Mouse (Mus musculus) heart, adult 10 weeks (tissue): ENCODE measurements around the gene Krtap6-5. TPM values are rescaled to one million over a fixed set of nuclear protein-coding genes. Genes with fewer than 3 reads are reported as not detected.

ENCODE experiments used
- polyA plus RNA-seq: library from polyadenylated mRNA; stranded (reverse); fragments of 350-450 nt; fragmentation: Illumina TruSeq; extraction: RNeasy Lipid Tissue Mini Kit (QIAGEN cat#74804); gene quantifications from one replicate; pipeline ENCODE4 v1.2.3, GENCODE M21; 2014; ENCODE audit warnings: low read depth, low replicate concordance

Krtap6-5 gene
- polyA plus RNA-seq, result not detected

DNA sequence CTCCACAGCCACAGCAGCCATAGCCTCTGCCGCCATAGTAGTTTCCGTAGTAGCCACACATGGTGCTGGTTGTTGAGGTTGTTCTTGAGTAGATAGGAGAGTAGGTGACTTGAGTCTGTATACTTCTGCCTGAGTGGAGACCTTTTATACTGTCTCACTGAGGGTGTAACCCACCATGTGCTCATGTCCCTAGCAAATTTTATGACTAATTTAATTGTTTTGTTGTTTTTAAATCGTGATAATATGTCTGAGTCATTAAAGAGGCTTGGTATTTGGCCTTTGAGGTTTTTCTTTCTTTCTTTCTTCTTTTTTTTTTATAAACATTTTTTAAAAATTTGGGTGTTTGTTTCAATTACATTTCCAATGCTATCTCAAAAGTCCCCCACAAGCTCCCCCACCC is at the start of gene Krtap6-5:
Gene Krtap6-5 (minus strand): TSS at position 101 of the 400 bp plus-strand sequence.

DNA sequence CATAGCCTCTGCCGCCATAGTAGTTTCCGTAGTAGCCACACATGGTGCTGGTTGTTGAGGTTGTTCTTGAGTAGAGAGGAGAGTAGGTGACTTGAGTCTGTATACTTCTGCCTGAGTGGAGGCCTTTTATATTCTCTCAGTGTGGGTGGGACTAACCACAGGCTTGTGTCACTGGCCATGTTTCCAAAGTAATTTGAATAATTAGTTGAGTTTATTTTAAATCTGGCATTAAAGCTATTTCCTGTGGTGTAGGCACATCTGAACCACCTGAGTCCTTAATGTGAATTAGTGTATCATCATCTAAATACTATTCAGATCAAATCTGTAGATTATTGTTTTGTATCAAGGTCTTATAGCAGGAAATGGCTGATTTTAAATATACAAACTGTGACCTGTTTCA is 16.2 kb upstream of the Krtap6-5 start, which contains the start of gene 1110025L11Rik:
Gene 1110025L11Rik (minus strand): TSS at position 101 of the 400 bp plus-strand sequence.

DNA sequence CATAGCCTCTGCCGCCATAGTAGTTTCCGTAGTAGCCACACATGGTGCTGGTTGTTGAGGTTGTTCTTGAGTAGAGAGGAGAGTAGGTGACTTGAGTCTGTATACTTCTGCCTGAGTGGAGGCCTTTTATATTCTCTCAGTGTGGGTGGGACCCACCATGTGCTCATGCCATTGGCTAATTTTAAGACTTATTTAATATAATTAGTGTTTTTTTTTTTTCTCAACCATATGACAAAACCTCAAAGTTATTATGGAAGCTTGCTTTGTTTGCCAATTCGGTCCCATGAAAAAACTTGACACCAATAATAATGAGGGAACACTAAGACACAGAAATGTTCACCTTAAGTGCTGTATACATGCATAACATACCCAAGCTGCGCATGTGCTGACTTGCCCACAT is 6.3 kb downstream of the Krtap6-5 start, which contains the start of gene Gm10228:
Gene Gm10228 (minus strand): TSS at position 101 of the 400 bp plus-strand sequence.

DNA sequence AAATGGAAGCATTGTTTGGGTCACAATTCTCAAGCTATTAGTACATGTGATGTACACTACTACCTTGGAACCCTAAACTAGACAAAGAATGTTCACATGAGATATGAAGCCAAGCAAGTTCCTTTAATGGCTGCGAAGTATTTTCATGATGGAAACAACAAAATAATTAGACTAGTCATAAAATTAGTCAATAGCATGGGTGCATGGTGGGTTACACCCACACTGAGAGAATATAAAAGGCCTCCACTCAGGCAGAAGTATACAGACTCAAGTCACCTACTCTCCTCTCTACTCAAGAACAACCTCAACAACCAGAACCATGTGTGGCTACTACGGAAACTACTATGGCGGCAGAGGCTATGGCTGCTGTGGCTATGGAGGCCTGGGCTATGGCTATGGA is 16.3 kb downstream of the Krtap6-5 start, which contains the start of gene Krtap6-1:
Gene Krtap6-1 (plus strand): TSS at position 301 of the 400 bp plus-strand sequence.

DNA sequence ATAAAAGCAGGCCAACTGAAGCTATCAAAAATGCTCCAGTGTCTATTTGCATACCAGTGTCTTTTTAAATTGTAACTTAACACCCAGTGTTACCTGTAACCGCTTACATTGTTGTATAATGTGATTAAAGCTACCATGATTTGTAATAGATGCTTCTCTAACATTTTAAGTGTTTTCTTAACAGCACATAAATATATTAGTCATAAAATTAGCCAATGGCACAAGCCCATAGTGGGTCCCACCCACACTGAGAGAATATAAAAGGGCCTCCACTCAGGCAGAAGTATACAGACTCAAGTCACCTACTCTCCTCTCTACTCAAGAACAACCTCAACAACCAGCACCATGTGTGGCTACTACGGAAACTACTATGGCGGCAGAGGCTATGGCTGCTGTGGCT is 32.7 kb downstream of the Krtap6-5 start, which contains the start of gene Gm10229:
Gene Gm10229 (plus strand): TSS at position 301 of the 400 bp plus-strand sequence.

DNA sequence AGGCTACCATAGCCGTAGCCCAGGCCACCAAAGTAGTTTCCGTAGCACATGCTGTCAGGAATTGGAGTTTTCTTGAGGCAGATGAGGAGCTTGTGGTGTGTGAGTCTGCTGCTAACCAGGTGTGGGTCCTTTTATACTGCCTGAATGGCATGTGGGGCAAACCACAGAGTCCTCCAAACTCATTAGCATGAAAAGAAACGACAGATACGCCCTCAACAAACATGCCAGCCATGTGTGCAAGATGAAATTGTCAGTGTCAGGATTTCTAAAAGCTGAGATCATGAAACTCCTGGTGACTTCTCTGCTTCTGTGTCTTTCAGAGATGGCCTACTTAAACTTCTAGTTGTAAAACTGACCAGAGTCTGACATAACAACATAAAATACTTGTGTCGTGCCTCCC is 37.0 kb downstream of the Krtap6-5 start, which contains the start of gene Krtap22-2:
Gene Krtap22-2 (minus strand): TSS at position 101 of the 400 bp plus-strand sequence.

Other genes with a start within 250 kb of the Krtap6-5 start
- not detected for gene Gm20741, start 235.7 kb downstream of the Krtap6-5 start, polyA plus RNA-seq
- not detected for gene Krtap15, start 227.7 kb downstream of the Krtap6-5 start, polyA plus RNA-seq
- not detected for gene Krtap14, start 221.7 kb downstream of the Krtap6-5 start, polyA plus RNA-seq
- gene Krtap19-1, start 178.5 kb downstream of the Krtap6-5 start, polyA plus RNA-seq, result not detected
- not detected for gene Krtap19-2, start 173.6 kb downstream of the Krtap6-5 start, polyA plus RNA-seq
- not detected for gene Krtap19-3, start 169.8 kb downstream of the Krtap6-5 start, polyA plus RNA-seq
- not detected for gene Krtap19-4, start 162.8 kb downstream of the Krtap6-5 start, polyA plus RNA-seq
- not detected for gene Krtap19-5, start 151.4 kb downstream of the Krtap6-5 start, polyA plus RNA-seq
- not detected for gene Krtap19-9b, start 115.6 kb downstream of the Krtap6-5 start, polyA plus RNA-seq
- gene Krtap16-3, start 85.0 kb downstream of the Krtap6-5 start, polyA plus RNA-seq, result not detected
- not detected for gene Krtap22-2, start 37.1 kb downstream of the Krtap6-5 start, polyA plus RNA-seq
- gene Gm10229, start 32.6 kb downstream of the Krtap6-5 start, polyA plus RNA-seq, result not detected
- not detected for gene Krtap6-1, start 16.2 kb downstream of the Krtap6-5 start, polyA plus RNA-seq
- gene Gm10228, start 6.4 kb downstream of the Krtap6-5 start, polyA plus RNA-seq, result not detected
- gene 1110025L11Rik, start 16.1 kb upstream of the Krtap6-5 start, polyA plus RNA-seq, result not detected
- not detected for gene Krtap6-3, start 36.1 kb upstream of the Krtap6-5 start, polyA plus RNA-seq
- not detected for gene Gm6358, start 93.0 kb upstream of the Krtap6-5 start, polyA plus RNA-seq
- not detected for gene Gm10061, start 103.2 kb upstream of the Krtap6-5 start, polyA plus RNA-seq
- not detected for gene Gm9789, start 110.1 kb upstream of the Krtap6-5 start, polyA plus RNA-seq
- not detected for gene Gm7735, start 121.6 kb upstream of the Krtap6-5 start, polyA plus RNA-seq
- not detected for gene 1110057P08Rik, start 126.9 kb upstream of the Krtap6-5 start, polyA plus RNA-seq
- gene Krtap20-2, start 158.0 kb upstream of the Krtap6-5 start, polyA plus RNA-seq, result not detected